Mouse (Mus musculus) intestine, postnatal 0 days (tissue): ENCODE results near the gene 6030468B19Rik. TPM values are rescaled to one million over a fixed set of nuclear protein-coding genes. Genes with fewer than 3 reads are reported as not detected.

ENCODE experiments used
- ATAC-seq: fragments of 200-750 bp; cut with Nextera tagmentation; 2 replicates; pipeline ENCODE4 v1.8.0; 2017; ENCODE audit warnings: mild to moderate bottlenecking, moderate TSS enrichment, moderate library complexity
- H3K27ac ChIP-seq: fragments of 300-500 bp; sonication (generic); 2 replicates; pipeline ENCODE4 v1.5.1; 2014; ENCODE audit warnings: mild to moderate bottlenecking, low read depth, low read length, moderate library complexity
- H3K27me3 ChIP-seq: fragments of 300-500 bp; sonication (generic); replicated peaks from 2 replicates; pipeline ENCODE4 v1.6.1; 2014; ENCODE audit warnings: low read length, mixed read lengths; ENCODE audit not compliant: control insufficient read depth, insufficient read depth
- H3K36me3 ChIP-seq: fragments of 300-500 bp; sonication (generic); 2 replicates; pipeline ENCODE4 v1.6.1; 2014; ENCODE audit warnings: mild to moderate bottlenecking, moderate library complexity; ENCODE audit not compliant: control insufficient read depth, insufficient read depth
- H3K4me1 ChIP-seq: fragments of 300-500 bp; sonication (generic); replicated peaks from 2 replicates; pipeline ENCODE4 v1.6.1; 2014; ENCODE audit warnings: antibody characterized with exemption, low read length, mixed read lengths; ENCODE audit not compliant: control insufficient read depth, insufficient read depth
- H3K4me2 ChIP-seq: fragments of 300-500 bp; sonication (generic); replicated peaks from 2 replicates; pipeline ENCODE4 v1.6.1; 2014; ENCODE audit warnings: low read depth, mild to moderate bottlenecking, moderate library complexity
- H3K4me3 ChIP-seq: fragments of 300-500 bp; sonication (generic); 2 replicates; pipeline ENCODE4 v1.5.1; 2014; ENCODE audit warnings: low read depth, low read length
- H3K9ac ChIP-seq: fragments of 300-500 bp; sonication (generic); 2 replicates; pipeline ENCODE4 v1.6.1; 2014; ENCODE audit warnings: mild to moderate bottlenecking, low read depth, low read length
- H3K9me3 ChIP-seq: fragments of 300-500 bp; sonication (generic); 2 replicates; pipeline ENCODE4 v1.6.1; 2016; ENCODE audit warnings: mixed run types; ENCODE audit not compliant: control insufficient read depth
- CTCF ChIP-seq: sonication (generic); IDR thresholded peaks from 2 replicates; pipeline ENCODE4 v1.5.1; 2016; ENCODE audit warnings: low read depth, mild to moderate bottlenecking, control low read depth, antibody characterized with exemption, moderate library complexity
- WGBS: fragments of 180-500 bp; shearing (Covaris S2); extraction: QIAGEN DNeasy Blood & Tissue Kit; methylation state at CpG from one replicate; pipeline ENCODE4 v1.1.7; 2014; 5-methylcytosine and 5-hydroxymethylcytosine counted together
- polyA plus RNA-seq: library from polyadenylated mRNA; unstranded; fragments of >200 nt; fragmentation: Nextera tagmentation; extraction: Ambion mirVana; gene quantifications from 2 replicates; pipeline ENCODE4 v1.2.1, GENCODE M21; 2015

The 6030468B19Rik gene
- polyA plus RNA-seq, 1 experiment from 2014 or later = not detected

GRCm38 (mm10) chr11:117801650-117802049, 4.2 kb downstream of the 6030468B19Rik start:
- no peak for ATAC-seq
- Histone ChIP-seq H3K4me3 (no peak overlapping the region), H3K9ac (no peak overlapping the region), H3K36me3 (no peaks in the 10 kb centered on the region), H3K27ac (no peak overlapping the region), H3K27me3 (no peaks in the 10 kb centered on the region), H3K4me2 (no peak overlapping the region), H3K4me1 (no peaks in the 10 kb centered on the region), H3K9me3 (no peaks in the 10 kb centered on the region)
- 86% methylated on average over 7 of the region's 7 CpGs for WGBS
- no peak for TF ChIP-seq CTCF

DNA sequence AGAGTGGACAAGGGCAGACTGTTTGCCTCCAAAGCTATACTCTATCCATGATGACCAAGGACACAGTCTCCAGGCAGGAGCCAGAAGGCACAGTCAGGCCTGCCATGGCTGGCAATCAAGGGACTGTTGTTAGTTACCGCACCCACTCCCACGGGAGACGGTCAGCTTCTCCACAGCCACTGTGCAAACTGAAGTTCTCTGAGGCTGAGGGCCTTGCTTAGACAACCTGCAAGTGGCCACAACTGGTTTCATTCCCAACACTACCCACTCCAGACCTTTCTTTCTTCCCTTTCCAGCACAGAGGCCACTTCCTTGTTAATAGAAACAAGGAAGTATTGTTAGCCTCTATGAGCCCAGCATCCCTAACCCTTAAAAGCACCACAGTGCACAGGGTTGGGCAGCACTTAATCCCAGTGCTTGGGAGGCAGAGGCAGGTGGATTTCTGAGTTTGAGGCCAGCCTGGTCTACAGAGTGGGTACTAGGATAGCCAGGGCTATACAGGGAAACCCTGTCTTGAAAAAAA, 5.8 kb downstream of the 6030468B19Rik start:
- H3K27ac ChIP-seq = no peak overlapping the region
- no peak overlapping the region for H3K9ac ChIP-seq
- WGBS = 91% methylated on average over 3 of the region's 3 CpGs
- H3K36me3 ChIP-seq = no peaks in the 10 kb centered on the region
- no peak overlapping the region for H3K4me2 ChIP-seq
- no peaks in the 10 kb centered on the region for H3K27me3 ChIP-seq
- ATAC-seq = peak; percentile 31; the same call in 1 of the 2 replicates
- TF ChIP-seq CTCF = no peak
- no peaks in the 10 kb centered on the region for H3K9me3 ChIP-seq
- H3K4me3 ChIP-seq = no peak overlapping the region
- H3K4me1 ChIP-seq = no peaks in the 10 kb centered on the region

DNA sequence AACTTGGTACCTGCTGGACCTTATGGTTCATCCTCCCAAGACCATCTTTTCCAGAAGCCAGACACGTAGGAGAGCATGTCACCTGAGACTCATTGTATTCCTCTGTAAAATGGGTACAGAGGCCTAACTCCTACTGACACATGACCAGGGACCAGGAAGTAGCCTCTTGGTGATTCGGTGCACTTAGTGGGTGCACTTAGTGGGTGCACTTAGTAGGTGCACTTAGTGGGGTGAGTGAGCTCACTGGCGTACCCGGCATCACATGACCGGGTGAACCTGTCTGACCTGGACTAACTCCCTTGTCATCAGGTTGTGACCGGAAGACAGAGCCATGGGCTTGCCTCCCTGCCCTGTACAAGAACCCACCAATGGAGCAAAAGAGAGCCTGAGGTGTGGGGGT, 9.3 kb downstream of the 6030468B19Rik start:
- Histone ChIP-seq H3K4me3 (no peak overlapping the region), H3K27me3 (no peaks in the 10 kb centered on the region), H3K4me2 (no peak overlapping the region), H3K9me3 (no peaks in the 10 kb centered on the region), H3K9ac (no peak overlapping the region), H3K27ac (no peak overlapping the region), H3K4me1 (peaks cover 9% of the 10 kb centered on the region), H3K36me3 (no peaks in the 10 kb centered on the region)
- WGBS = 97% methylated on average over 6 of the region's 6 CpGs
- no peak for ATAC-seq
- TF ChIP-seq CTCF = no peak

DNA sequence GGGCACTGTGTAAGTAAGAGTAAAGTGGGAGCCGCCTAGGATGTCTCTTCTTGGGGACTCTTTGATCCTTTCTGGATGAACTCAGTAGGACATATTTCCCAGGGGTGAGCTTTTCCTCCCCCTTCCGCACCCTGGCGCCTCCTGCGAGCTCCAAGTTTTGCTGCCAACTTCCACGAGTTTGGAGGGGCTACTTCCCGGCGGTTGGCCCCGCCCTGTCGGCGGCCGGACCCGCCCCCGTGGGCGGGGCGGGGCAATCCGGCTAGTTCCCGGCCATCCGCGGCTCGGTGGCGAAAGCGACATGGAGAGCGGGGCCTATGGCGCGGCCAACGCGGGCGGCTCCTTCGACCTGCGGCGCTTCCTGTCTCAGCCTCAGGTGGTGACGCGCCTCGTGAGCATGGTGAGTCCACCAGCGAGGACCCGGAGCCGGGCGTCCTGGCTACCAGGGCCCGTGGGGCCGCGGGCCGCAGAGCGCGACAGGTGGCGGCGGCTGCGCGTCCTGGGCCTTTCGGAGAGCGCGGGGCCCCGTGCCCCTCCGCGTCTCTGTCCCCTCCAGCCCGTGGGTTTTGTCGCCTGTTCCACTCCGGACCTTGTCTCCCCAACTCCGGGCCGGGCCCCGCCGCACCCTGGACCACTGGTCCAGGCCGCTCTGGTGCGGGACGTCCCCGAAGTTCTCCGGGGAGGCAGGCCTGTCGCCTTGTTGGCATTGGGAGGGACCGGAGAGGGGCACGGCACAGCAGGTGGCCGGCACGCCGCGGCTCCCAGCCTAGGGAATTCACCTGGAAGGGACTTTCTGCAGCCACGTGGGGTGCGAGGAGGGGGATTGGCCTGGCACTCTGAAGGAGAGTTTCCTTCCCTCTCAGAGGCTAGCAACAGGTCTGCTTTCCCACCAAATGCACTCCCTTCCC, 12.2 kb downstream of the 6030468B19Rik start, which contains the start of the genes Gm20708 and Syngr2:
Gm20708 (plus strand) TSS at position 262 of the 905 bp plus-strand sequence.
Syngr2 (plus strand) TSS at position 262 of the 905 bp plus-strand sequence.
- Histone ChIP-seq H3K9ac (peak within 1 kb of the TSS; percentile 87), H3K4me3 (peak within 1 kb of the TSS; percentile 91), H3K9me3 (no peaks in the 10 kb centered on the region), H3K27ac (peak within 1 kb of the TSS; percentile 89), H3K4me1 (peaks cover 9% of the 10 kb centered on the region), H3K27me3 (no peaks in the 10 kb centered on the region), H3K36me3 (peaks cover 25% of the 10 kb centered on the region), H3K4me2 (peak within 1 kb of the TSS; percentile 98)
- TF ChIP-seq CTCF = no peak
- under 1% methylated on average over 72 of the region's 75 CpGs for WGBS
- ATAC-seq = peak; percentile 58

- under 1% methylated on average over 21 of the region's 21 CpGs for WGBS
- Histone ChIP-seq H3K4me3 (peak overlapping the region; percentile 91), H3K9ac (peak overlapping the region; percentile 87), H3K27ac (peak overlapping the region; percentile 89), H3K9me3 (no peaks in the 10 kb centered on the region), H3K36me3 (peaks cover 33% of the 10 kb centered on the region), H3K4me2 (peak overlapping the region; percentile 98), H3K27me3 (no peaks in the 10 kb centered on the region), H3K4me1 (peaks cover 9% of the 10 kb centered on the region)
- TF ChIP-seq CTCF = peak; percentile 76
- peak; percentile 85 for ATAC-seq
Observed at GRCm38 (mm10) chr11:117810401-117811046, 13.1 kb downstream of the 6030468B19Rik start.

- no peak overlapping the region for H3K4me3 ChIP-seq
- ATAC-seq = no peak
- no peak for TF ChIP-seq CTCF
- H3K27ac ChIP-seq = 0 out of 2 replicates have a peak overlapping the region, but pooled peaks have one; percentile 4
- H3K9me3 ChIP-seq = no peaks in the 10 kb centered on the region
- H3K4me1 ChIP-seq = peaks cover 15% of the 10 kb centered on the region
- no peaks in the 10 kb centered on the region for H3K27me3 ChIP-seq
- WGBS = 44% methylated on average over 5 of the region's 5 CpGs
- H3K9ac ChIP-seq = no peak overlapping the region
- peaks cover 57% of the 10 kb centered on the region for H3K36me3 ChIP-seq
- H3K4me2 ChIP-seq = no peak overlapping the region
Observed at GRCm38 (mm10) chr11:117813867-117814266, 16.4 kb downstream of the 6030468B19Rik start.
